Mouse (Mus musculus) forelimb bud, embryonic 11.5 days (tissue): ENCODE results near the gene Gm10961.

Source experiments
- DNase-seq: peaks from one replicate; pipeline ENCODE4 v3.0.0-alpha.2; 2012; ENCODE audit warnings: low read depth, low spot score

Gm10961 gene

DNA sequence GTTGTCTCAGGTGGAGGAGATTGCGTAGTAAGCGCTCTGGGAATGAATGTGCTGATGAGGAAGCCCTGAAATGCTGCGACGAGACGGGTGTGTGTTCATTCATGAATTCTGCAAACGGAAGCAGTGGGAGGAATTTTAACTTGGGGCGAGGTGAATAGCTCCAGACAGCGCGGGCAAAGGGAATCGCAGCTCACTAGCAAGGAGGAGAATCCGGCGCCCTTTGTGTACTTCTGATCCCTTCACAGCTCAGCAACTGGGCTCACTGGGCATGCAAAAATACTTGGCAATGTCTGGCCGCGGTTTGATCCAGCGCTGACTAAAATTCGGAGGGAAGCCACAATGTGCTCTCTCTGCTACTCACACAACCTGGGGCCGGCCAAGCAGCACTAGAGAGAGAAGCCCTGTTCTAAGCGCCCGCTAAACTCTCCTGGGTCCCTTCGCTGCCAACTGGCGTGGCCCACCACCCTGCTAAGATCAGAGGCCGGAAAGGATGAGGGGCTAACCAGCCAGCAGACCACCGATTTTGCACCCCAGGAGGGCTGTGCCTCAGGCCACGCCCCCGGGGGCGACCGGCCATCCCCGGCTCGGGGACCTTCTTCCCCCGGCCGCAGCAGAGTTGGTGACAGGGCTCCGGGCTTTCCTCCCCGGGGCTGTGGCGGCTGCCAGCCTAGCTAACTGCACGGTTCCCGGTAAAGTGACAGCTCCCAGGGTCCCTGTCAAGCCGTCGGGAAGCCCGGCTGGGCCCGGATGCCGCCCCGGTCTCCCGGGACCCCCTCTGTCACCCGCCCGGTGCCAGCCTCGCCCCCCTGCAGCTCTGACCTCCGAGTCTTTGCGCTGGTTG, at the start of gene Gm10961:
Gene Gm10961, plus strand, starts transcription at position 641 of the 841 bp plus-strand sequence.
- peak; percentile 29 for DNase-seq

DNA sequence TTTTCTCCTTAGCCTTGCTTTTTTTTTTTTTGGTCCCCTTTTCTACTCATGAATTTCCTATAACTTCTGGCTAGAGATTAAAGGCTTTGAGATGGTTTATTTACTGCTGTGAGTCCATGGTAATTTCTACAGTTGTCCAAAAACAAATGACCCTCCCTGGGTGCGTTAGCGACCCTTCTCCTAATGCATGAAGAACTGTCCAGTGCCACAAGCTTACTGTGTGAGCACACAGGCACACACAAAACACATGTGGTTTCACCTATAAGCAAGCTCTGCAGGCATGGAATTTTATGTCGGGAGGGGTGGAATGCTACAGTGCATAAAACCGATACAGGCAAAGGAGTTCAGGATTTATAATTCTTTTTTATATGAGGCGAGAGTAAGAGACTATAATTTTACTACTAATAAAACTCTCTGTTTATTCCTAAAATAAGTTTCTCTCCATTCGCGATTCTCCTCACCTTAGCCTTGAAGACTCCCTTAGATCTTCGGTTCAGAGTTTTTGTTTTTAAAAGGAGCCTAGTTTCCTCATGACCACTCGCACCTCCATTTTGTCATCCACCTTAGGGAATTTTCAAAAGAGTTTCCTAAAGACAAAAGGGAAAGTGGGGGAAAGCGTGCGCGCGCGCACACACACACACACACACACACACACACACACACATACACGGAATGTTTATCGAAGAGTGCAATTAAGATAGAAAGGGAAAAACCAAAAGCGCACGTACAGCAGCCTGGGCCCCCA, 48.8 kb upstream of the Gm10961 start:
- DNase-seq = no peak

GRCm38 (mm10) chr3:107582875-107583767, 48.0 kb upstream of the Gm10961 start:
- no peak for DNase-seq

GRCm38 (mm10) chr3:107583893-107584292, 47.2 kb upstream of the Gm10961 start:
- no peak for DNase-seq

DNA sequence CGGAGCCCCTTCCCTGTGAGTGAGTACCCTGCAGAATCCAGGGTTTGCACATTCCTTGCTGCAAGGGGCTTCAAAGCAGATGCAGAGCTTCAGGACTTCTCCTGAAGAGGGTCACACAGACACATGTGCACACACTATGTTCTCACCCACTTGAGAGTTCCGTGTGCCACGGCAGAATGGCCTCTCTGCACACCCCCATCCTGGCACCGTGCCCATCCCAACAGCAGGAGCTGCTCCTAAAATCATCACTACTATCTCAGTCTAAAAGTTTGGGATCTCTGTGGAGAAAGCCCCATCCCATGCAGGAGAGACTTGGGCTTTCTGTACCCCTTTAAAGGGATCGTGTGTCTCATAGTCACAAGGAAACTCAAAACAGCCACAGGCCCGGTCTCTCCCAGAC, 44.6 kb upstream of the Gm10961 start:
- no peak for DNase-seq

- no peak for DNase-seq
These were observed 39.5 kb upstream of the Gm10961 start for GRCm38 (mm10) chr3:107591612-107592011.

DNA sequence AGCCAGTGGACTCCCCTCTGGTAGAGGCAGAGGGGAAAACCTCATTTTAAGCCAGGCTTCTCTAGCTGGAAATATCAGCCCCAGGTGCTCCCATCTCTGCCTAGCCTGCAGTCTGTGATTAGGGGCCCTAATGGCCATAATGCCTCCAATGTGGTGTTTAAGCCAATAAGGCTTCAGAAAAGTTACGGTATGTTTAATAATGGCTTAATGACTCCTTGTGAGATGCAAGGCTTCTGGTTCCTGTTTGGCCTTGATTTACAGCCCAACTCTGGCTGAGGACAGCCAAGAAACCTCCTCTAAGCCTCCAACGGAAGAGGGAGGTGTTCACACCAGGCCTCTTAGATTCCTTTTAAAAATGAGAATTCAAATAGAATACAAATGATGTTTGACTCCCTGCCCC, 37.5 kb upstream of the Gm10961 start:
- peak; percentile 67 for DNase-seq

DNA sequence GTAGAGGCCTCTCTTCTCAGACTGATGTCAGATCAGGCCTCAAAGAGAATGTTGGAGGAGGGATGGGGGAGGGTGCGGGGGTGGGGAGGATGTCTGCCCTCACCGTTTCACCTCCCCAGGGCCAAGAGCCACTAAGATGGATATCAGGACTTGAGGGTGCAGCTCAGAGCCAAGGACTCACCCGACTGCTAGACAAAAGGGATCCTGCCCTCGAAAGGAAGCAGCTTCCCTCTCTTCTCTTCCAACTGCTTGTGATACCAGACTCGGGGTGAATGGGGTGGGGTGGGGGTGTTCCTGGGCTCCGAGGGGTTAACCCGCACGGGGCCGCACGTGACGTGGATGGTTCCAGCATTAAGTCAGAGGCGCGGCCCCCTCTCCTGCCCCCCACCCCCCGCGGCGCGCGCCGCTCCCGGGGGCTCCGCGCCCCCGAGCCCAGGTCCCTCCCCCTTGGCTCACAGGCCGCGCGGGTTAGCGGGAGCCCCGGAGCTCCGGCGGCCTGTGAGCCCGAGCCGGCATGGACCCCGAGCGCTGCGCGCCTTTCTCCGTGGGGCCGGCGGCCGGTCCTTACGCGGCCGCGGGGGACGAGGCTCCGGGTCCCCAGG, 36.4 kb upstream of the Gm10961 start, which contains the start of gene Alx3:
Gene Alx3, plus strand, starts transcription at position 370 of the 602 bp plus-strand sequence.
- no peak for DNase-seq

DNA sequence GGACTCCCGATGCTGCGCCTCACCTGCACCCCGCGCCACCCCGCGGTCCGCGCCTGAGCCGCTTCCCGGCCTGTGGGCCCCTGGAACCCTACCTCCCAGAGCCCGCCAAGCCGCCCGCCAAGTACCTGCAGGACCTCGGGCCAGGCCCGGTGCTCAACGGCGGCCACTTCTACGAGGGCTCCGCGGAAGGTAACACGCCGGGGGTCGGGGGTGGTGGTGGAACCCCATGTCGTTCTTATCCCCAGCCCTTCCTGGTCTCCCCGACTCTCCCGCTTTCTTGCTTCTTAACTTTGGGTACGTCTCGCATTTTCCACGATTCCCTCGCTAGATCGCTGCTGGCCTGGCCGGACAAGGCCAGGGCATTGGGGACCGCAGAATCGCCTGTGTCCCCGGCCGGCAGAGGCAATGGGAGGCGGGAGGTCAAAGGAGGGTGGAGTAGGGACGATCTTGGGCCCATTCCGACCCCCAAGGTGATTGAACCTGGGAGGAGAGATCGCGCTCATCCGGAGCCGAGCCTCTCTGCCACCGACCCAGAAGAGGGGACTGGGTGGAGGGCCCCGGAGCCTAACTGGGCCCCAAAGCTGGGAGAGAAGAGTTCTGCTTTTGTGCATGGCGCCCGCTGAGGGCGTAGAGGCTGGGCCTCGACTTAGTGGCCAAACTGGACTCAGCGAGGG, 35.7 kb upstream of the Gm10961 start:
- DNase-seq = no peak

- DNase-seq = no peak
These were observed 35.1 kb upstream of the Gm10961 start for GRCm38 (mm10) chr3:107595938-107596461.

- DNase-seq = peak; percentile 69
These were observed 34.6 kb upstream of the Gm10961 start for GRCm38 (mm10) chr3:107596559-107596958.

DNA sequence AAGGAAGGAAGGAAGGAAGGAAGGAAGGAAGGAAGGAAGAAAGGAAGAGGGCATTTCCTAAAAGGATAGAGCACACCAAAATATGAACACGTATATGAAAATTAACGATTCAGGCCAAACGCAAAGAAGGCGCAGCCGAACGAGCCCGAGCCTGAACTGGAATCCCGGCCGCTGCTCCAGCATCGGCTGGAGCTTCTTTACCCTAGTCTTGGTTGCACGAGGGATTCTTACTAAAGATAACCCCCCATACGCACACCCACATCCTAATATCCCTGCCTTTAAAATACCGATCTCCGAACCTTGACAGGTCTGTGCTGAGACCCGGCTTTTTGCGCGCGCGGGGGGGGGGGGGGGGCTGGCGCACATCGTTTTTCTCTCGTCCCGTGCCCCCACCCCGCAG, 34.0 kb upstream of the Gm10961 start:
- no peak for DNase-seq

DNA sequence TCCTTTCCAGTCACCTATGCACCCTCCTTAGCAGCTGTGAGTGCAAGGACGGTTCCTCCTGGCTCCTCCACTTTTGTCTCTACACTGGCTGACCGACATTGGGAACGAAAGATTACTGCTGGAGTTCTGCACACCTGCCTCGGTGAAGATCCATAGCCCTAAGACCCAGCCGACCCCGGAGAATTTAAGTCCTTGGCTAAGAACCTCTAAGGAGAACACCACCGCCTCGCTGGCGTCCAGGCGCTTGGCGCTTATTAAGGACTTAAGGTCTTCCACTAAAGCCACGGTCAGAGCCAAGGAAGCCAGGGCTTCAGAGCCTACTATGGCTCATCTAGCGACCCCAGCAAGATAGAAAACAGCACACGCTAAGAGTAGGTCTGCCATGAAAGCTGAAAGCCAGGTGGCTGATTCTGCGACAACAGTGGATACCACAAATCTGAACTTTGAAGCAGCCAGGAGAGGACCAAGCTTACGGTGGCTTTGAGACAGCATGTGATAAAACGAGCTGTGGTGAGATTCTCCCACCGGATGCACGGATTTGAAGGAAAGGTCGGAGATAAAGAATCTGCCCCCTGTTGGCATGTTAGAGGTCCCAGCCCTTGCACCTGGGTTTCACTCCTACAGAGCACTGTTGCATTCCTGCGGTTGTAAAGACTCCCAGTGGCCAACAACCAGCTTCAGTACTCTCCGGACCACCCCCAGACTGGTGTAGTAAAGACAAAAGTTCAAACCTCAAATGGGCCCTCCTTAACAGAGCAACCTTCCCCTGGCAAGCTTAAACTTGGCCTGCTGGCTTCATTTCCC, 33.3 kb upstream of the Gm10961 start:
- no peak for DNase-seq

- DNase-seq = no peak
These were observed 31.0 kb upstream of the Gm10961 start for GRCm38 (mm10) chr3:107600127-107600526.

DNA sequence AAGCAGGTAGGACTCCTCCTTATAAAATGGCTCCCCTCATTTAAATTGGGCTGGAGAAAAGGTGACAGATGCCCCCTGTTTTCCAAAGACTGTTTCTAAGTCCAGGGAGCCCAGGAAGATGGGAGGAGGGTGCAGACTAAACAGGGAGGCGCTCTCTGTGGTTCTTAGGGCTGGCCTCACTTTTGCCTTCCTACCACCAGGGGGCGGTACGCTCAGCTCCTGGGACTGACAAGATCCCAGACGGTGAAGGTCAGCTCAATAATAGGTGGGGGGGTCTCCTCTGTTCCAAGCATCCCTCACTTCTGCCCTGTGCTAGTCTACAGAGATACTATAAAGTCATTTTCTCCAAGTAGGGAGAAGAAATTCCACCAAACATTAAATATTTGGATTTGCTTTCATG, 25.8 kb upstream of the Gm10961 start:
- peak; percentile 66 for DNase-seq

DNA sequence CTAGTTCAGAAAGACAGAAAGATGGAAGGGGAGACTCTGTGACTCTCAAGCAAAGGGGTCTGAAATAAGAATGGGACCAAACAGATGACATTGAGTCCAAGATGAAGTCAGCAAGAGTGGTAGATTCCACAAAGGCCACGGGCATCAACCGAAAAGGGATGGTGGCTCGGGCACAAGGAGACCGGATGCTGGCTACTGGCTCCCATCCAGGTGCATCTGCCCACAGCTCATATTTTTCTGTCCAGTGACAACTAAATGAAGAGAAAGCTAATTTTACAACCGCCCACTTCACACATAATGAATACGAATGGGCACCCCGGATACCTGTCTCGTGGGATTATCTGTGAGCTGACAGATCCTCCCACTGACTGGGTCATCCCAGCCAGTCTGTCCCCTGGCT, 23.9 kb upstream of the Gm10961 start:
- no peak for DNase-seq

GRCm38 (mm10) chr3:107608808-107609207, 22.3 kb upstream of the Gm10961 start:
- DNase-seq = no peak

DNA sequence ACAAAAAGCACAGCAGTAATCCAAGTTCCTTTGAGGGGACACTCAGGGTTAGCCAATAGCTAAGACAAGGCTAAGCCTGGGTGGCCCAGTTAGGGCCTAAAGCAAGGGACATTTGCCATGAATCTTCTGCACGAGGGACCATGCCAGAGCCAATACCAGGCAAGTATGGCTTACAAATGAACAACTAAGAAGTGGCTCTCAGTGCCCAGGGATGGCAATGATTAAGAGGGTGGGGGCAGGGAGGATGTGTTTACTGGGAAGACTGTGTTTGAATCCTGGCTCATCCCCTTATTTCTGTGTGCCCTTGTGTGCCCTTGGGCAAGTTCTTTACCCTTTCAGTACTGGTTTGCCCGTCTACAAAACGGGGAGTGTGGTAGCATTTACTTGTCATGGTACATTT, 21.7 kb upstream of the Gm10961 start:
- DNase-seq = no peak

DNA sequence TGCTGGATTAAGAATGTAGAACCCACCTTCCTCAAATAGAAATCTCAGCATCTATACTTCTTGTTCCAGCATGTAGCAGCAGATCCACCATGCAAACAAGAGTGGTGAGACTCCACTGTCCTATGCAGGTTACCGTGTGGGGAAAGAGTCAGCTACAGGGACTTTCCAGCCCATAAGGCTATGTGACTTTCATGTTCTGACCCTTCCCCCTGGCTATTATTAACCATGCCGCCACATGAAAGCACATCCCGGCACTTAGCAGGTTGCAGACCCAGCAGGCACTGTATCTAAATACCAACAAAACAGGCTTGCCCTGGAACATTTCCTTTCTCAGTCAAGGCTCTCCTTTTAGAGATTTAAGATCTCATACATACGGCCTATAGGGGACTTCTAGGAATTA, 19.7 kb upstream of the Gm10961 start:
- no peak for DNase-seq
